Mouse (Mus musculus): ENCODE data around the gene Reps2. TPM values are rescaled to one million over a fixed set of nuclear protein-coding genes. Genes with fewer than 3 reads are reported as not detected.

The Reps2 gene
- polyA plus RNA-seq (2015; fragmentation: Nextera tagmentation; extraction: Ambion mirVana): 1.5 and 1.7 TPM in 2 replicates

GRCm38 (mm10) chrX:162643091-162643788, at the start of gene Reps2:
Reps2 (minus strand) TSS chrX:162643649.

Other genes starting within 250 kb of the Reps2 start
- 213 and 217 TPM in 2 replicates for gene Rbbp7, start 116.8 kb upstream of the Reps2 start, polyA plus RNA-seq (2015; fragmentation: Nextera tagmentation; extraction: Ambion mirVana)
- 8.5 and 9.4 TPM in 2 replicates for gene Txlng, start 185.8 kb upstream of the Reps2 start, polyA plus RNA-seq (2015; fragmentation: Nextera tagmentation; extraction: Ambion mirVana)
- 35.8 and 37.1 TPM in 2 replicates for gene Syap1, start 244.8 kb upstream of the Reps2 start, polyA plus RNA-seq (2015; fragmentation: Nextera tagmentation; extraction: Ambion mirVana)

Data from neural tube, postnatal 0 days (tissue).